Mouse (Mus musculus): Measurements from ENCODE around the gene Celf6.

Gene Celf6

DNA sequence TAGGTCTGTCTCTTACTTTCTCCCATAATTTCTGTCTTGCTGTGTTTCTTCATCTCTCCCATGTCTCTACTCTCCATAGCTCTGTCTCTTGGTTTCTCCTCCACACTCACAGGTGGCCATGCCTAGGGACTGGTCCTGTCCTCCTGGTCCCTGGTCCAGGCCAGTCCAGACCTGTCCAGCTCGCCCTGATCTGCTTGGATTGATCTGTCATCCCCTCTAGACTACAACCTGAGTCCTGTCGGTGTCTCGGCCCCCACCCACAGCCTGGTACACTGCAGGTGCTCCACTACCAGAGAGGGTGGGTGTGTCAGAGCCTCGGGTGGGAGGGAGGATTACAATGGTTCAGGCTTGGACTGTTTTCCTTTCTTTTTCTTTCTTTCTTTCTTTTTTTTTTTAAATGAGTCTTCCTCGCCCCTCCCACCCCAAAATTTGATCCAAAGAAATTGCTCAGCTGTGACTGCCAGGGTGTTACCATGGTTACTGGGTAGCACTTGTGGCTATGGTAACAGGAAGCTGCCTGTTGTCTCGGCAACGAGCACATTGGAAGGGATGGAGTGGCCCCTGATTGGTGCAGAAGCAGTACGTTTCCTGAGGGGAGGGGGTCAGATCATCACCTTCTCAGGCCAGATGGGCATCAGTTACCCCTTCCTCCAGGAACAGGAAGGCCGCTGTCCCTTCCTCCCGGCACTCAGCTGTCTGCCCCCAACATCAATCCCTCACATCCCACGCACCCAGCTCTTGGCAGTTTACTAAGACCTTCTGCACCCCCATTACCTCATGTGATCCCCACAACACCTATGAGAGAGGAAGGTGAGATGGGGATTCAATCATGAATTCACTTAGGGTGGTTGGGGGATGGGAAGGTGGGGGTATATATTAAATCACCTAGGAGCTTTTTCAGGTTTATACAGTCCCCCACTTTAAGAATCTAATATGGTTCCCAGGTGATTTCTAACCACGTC, 11.3 kb downstream of the Celf6 start:
- no peak for DNase-seq

DNA sequence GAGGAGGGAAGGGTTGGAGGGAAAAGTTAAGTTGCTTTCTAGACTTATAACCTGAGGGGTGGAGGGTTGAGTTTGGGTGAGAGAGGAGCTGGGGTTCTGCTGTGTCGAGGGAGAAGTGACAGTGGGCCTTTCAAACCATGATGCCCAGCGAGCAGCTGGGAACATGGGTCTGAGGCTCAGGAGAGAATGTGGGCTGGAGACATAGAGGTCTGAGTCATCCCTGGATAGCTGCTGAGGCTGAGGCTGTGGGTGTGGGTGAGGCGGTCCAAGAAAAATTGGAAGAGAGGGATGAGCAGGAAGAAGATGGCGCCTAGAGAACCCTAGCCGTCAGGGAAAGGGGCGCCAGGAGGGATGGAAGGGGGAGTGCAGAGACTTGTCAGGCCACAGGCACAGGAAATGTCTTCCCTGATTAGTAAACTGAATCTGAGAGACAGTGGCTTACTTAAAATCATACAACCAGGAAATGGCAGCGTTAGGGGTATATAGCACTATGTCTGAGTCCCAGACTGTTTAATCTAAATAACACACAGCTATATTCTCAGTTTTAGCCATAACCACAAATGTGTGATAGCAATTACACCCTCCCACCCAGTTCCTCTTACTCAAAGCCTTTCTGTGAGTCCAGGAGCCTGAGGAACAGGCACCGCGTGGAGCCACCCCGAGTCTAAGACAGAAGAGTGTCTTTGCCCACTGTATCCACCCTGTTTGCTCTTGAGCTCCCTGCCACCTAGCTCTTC, 12.2 kb downstream of the Celf6 start:
- no peak for DNase-seq

DNA sequence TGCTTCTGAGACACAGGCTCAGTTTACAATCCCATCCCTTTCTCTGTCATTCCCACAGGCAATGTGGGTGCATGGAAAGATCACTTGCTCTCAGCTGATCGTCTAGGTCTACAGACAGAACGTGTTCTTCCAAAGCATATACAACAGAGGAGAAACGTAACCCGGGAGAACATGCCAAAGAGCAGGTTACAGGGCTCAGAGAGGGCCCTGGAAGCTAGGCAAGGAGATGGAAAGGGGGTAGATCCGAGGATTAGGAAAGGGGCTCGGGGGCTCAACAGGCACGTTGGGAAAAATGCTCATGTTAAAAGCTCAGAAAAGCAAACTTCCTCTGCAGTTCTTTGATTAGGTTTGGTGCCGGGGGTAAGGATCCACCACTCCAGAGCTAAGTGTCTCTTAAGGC, 23.9 kb downstream of the Celf6 start:
- no peak for DNase-seq

DNA sequence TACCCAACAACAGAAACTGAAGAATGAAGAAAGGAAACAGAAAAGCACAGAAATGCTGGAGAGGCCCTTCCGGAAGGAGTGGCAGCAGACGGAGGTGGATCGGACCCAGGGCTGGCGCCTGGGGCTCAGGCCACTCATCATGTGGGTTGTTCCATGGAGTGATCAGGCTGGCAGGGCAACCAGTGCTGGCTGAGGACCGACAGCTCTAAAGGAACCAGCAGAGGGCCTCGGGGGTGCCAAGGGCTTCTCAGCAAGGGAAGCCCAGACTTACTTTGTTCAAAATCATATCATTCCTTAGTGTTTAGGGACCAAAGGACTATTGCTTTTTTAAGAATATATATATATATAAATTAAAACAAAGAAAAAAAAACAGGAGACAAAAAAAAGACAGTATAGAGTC, 28.2 kb downstream of the Celf6 start:
- no peak for DNase-seq

DNA sequence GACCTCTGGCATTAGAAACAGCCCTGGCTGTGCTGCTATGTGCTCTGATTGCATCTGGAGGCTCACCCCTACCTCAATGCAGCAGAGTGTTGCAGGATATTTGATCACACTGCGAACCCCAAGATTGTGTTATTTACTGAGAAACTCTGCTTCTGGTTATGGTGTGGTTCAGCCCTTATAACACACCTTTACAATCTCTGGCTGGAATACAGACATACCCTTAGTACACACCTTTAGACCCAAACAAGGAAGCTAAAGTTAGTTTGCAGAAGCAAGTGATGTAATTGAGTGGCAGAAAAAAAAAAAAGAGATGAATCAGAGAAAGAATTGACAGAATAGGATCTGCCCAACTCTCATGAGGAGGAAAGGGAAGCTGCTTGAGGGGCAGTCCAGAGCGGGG, 33.2 kb downstream of the Celf6 start:
- no peak for DNase-seq

DNA sequence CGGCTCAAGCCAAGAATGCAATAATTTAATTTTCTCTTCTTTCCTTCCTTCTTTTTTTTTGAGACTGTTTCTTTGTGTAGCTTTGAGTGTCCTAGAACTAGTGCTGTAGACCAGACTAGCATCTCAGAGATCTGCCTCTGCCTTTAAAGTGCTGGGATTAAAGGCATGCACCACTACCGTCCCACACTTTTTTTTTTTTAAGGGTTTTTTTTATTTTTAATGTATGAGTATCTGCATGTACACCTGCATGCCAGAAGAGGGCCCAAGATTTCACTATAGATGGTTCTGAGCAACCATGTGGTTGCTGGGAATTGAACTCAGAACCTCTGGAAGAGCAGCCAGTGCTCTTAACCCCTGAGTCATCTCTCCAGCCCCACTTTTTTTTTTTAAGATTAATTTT, 38.1 kb downstream of the Celf6 start:
- DNase-seq: no peak

DNA sequence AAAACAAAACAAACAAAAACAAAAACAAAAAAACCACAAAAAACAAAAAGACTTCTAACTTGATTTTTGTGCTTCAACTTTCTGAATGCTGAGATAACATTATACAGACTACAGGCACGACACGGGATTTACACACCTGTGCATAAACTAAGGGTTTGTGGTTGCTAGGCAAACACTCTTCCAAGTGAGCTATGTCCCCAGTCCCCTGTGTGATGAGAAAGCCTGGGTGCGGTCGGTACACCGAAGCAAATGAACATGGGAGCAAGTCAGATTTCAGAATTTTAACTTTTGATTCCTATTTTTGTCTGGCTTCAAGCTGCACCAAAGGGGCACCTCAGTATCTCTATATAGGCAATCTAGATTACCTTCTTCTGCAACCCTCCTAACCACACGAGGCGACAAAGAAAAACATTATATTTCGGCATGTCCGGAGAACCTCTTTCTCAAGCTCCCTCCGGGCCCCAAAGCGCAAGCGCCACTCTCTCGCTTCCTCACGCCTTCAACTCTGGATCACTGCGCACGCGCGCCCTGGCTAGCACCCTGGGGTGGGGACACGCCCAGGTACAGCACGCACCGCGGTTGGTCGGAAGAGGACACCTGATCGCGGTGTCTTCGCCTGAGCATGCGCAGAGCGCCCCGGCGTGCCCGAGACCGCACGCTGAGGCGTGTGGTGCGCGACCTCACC, 39.0 kb downstream of the Celf6 start, which contains the start of gene Parp6:
Gene Parp6 (plus strand): TSS at position 663 of the 685 bp plus-strand sequence.
- peak; percentile 100 for DNase-seq

DNA sequence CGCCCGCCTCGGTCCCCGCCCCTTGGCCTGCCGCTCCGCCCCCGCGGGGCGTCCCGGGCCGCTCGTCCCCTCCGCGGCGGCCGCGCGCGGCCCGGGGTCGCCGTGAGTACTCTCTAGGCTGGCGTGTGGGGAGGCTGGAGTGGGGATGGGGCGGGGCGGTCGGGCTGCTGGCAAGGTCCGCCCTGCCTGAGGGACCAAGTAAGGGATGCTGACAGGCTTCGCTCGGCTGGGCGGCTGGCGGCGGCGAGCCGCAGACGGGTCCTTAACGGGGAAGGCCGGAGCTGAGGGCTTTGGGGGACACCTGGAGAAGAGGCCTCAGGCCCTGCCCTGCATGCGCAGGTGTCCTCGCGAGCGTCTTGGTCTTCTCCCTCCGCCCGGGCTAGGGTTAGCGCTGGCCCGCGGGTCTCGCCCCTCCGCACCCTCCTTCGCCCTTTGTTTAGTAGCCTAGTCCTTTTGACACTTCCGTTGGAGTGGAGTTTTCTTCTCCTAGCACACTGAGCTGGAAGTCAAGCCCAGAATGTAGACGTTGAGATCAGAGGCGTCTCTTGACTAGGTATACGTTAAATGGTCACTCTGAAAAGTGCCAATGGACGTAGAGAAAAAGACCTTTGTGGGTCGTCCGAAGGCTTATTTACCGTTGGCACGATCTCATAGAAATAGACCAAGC, 39.7 kb downstream of the Celf6 start:
- DNase-seq: no peak

DNA sequence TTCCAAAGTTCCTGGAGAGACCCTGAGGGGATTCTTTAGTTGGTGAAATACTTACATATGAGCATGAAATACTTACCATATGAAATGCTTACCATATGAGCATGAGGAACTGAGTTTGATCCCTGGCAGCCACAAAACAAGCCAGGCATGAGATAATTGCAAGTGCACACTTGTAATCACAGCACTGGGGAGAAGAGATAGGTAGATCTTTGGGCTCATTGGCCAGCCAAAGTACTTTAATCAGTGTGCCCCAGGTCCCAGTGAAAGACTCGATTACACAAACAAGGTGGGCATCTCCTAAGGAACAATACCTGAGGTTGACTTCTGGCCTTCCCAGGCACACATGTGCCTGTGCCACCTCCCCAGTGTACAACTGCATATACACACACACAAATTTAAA, 60.7 kb downstream of the Celf6 start:
- no peak for DNase-seq

DNA sequence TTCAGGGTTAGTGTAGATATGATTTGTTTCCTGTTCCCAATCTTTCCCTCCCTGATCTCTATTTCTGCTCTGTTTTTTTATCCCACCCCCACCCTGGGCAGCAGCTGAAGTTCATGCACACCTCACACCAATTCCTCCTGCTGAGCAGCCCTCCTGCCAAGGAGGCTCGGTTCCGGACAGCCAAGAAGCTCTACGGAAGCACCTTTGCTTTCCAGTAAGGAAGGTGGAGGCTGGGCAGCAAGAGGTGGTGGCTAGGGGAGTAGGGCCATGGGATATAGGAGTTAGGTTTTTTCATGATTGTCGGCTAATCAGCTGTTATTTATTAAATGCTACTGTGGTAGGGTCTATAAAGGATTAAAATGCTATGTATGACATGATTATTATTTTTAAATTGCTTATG, 62.2 kb downstream of the Celf6 start:
- no peak for DNase-seq

DNA sequence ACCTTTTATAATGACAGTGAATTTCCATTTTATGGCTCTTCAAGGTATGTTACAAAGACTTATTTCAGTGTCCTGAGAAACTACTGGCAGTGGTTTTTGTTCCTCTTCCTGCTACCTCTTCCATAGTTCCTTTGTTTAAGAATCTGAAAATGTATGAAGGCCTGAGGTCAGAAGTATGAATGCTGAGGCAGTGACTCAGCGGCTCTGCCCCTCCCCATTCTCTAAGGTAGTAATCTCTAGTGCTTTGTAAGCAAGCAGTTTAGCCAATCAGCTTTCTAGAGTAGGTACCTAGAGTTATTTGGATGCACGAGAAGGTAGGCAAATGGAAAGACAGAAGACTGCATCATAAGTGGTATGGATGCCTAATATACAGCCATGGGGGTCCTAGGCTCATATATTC, 63.6 kb downstream of the Celf6 start:
- no peak for DNase-seq

DNA sequence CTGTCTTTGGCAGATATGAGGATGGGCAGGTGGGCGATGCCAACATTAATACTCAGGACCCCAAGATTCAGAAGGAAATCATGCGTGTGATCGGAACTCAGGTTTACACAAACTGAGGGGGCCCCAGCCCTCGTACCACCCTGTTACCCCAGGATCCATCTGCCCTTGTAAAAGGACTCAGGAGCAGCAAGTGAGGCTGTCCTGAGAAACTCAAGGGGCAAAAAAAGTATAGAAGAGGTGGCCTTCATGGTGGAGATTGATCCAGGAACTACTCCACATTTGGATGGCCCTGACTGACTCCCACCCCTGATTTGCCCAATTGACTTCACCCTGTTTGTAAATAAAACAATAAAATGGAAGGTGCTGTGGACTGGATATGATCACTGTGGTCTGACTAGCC, 72.2 kb downstream of the Celf6 start:
- no peak for DNase-seq

DNA sequence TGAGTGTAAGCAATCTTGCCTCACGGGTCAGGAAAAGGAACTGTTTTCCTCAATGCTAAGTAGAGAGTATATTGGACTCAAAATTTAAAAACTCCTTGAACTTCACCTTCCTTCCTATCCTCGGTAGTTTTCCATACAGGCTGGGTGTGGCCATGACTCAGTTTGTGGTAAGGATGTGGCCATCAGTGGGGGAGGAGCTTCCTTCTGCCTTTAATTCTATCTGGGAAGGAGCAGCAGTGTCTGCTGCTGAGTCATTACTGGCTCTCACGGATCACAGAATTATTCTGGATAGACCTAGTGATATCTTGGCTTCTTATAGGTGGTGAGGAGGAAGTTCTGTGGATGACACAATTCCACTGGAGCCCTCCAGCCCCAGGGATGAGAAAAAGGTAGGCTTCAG, 75.7 kb downstream of the Celf6 start:
- no peak for DNase-seq

DNA sequence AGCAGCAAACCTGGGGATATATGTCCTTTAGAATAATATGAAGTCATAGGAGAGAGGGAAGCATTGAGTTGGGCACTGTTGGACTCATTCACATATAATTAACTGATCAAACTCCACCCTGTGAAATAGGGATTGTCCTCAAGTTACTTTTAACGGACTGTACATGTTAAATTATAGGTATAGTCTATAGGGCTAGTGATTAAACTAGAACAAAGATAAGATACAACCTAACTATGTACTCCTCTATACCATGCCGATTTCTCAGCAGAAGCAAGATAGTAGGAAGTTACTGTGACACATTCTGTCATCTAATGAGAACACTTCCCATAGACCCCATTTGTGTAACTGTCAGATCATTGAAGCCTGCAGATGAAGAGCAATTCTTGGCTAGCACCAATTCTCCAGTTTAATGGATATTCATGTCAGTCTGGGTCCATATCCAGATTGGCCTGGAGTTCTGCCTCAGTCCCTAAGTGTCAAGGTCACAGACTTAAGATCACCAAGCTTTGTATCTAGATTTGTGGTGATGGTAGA, 76.8 kb downstream of the Celf6 start:
- DNase-seq: no peak

DNA sequence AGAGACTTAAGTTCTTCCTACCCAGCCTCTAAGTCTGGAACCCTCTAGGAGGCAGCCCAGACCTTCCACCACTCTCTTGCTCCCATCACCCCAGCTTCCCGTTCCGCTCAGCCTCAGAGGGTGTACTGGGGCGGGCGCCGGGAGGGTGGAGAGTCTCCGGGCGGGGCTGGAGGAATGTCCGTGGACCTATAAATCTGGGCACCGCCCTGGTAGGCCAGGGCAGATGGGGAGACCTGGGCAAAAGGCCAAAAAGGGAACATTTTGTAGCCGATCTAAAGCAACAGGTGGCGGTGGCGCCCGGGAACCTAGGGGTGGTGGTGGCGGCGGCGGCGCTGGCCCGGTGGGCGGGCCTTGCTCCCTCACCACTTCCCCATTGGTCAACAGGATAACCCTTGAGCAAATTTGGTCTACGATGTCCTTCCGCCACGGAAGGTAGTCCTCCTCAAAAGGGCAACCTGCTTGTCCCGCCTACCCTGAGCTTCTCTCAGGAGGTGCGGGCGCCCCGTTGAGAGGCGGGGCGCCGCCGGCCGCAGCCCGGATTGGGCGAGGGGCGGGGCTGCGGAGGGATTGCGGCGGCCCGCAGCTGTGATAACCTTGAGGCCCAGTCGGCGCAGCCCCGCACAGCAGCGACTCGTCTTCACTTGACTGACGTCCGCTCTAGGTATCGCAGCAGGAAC, 78.4 kb downstream of the Celf6 start, which contains the start of gene Pkm:
Gene Pkm (plus strand): TSS at position 411 of the 677 bp plus-strand sequence.
- peak; percentile 97 for DNase-seq
